Mouse (Mus musculus) MEL (cell line): ENCODE measurements around the gene Zfp318.

Experiments used
- BHLHE40 ChIP-seq: IDR thresholded peaks from 2 replicates; pipeline ENCODE4 v1.6.1; 2012; ENCODE audit warnings: low read depth, mild to moderate bottlenecking, inconsistent platforms, low read length, improper control_type of control experiment, borderline replicate concordance
- CTCF ChIP-seq, 3 experiments: IDR thresholded peaks in 2 of 3; conservative IDR thresholded peaks in 1 of 3; 2 replicates each; pipeline ENCODE4 v1.5.1; 2011 to 2012; ENCODE audit warnings: low read length in 3 of 3, low read depth in 2 of 3, mild to moderate bottlenecking in 2 of 3, improper control_type of control experiment in 1 of 3, inconsistent platforms in 1 of 3, mixed read lengths in 1 of 3, moderate library complexity in 1 of 3; ENCODE audit not compliant: control insufficient read depth in 1 of 3, insufficient read depth in 1 of 3, poor library complexity in 1 of 3, severe bottlenecking in 1 of 3
- EP300 ChIP-seq, 2 experiments: IDR thresholded peaks; 2 replicates each; pipeline ENCODE4 v1.6.1; 2011; ENCODE audit warnings: improper control_type of control experiment in 2 of 2, low read length in 2 of 2, low read depth in 1 of 2, mild to moderate bottlenecking in 1 of 2
- GATA1 ChIP-seq: IDR thresholded peaks from 2 replicates; pipeline ENCODE4 v1.6.1; 2011; ENCODE audit warnings: low read depth, low read length, improper control_type of control experiment
- MAX ChIP-seq: IDR thresholded peaks from 2 replicates; pipeline ENCODE4 v1.6.1; 2011; ENCODE audit warnings: low read length, improper control_type of control experiment
- MEF2A ChIP-seq: IDR thresholded peaks from 2 replicates; pipeline ENCODE4 v1.6.1; 2014; ENCODE audit warnings: low read depth, mild to moderate bottlenecking, inconsistent platforms, low read length, improper control_type of control experiment; ENCODE audit not compliant: poor library complexity, insufficient replicate concordance, severe bottlenecking; ENCODE audit errors: extremely low read depth
- MYB ChIP-seq: IDR thresholded peaks from 2 replicates; pipeline ENCODE4 v1.6.1; 2011; ENCODE audit warnings: mild to moderate bottlenecking, low read depth, low read length, improper control_type of control experiment
- NELFE ChIP-seq: IDR thresholded peaks from 2 replicates; pipeline ENCODE4 v1.6.1; 2011; ENCODE audit warnings: low read depth, low read length, improper control_type of control experiment
- POLR2A ChIP-seq, 2 experiments: IDR thresholded peaks; 2 replicates each; pipeline ENCODE4 v1.6.1; 2011 to 2012; ENCODE audit warnings: low read length in 2 of 2, mild to moderate bottlenecking in 2 of 2, control low read depth in 1 of 2, improper control_type of control experiment in 1 of 2, low read depth in 1 of 2, moderate library complexity in 1 of 2; ENCODE audit not compliant: control insufficient read depth in 1 of 2, insufficient read depth in 1 of 2, poor library complexity in 1 of 2
- POLR2AphosphoS2 ChIP-seq: IDR thresholded peaks from 2 replicates; pipeline ENCODE4 v1.6.1; 2011; ENCODE audit warnings: low read length, improper control_type of control experiment
- RCOR1 ChIP-seq: IDR thresholded peaks from 2 replicates; pipeline ENCODE4 v1.6.1; 2012; ENCODE audit warnings: low read depth, mild to moderate bottlenecking, inconsistent platforms, low read length, improper control_type of control experiment
- TAL1 ChIP-seq: IDR thresholded peaks from 2 replicates; pipeline ENCODE4 v1.6.1; 2012; ENCODE audit warnings: mild to moderate bottlenecking, inconsistent platforms, low read length, moderate library complexity, mixed read lengths

GRCm38 (mm10) chr17:46428761-46429414, 45.4 kb downstream of the Zfp318 start, which contains the start of gene Crip3:
- TF ChIP-seq POLR2A (IDR thresholded peaks at IDR 0.05; ENCODE audit: control insufficient read depth in 1 of 2, insufficient read depth in 1 of 2, low read depth in 1 of 2, low read length in 2 of 2, poor library complexity in 1 of 2) (no peak), POLR2AphosphoS2 (no peak), CTCF (IDR thresholded peaks at IDR 0.05 in 2 of 3, conservative IDR thresholded peaks at IDR 0.05 in 1 of 3; ENCODE audit: control insufficient read depth in 1 of 3, insufficient read depth in 1 of 3, low read depth in 2 of 3, low read length in 3 of 3, poor library complexity in 1 of 3, severe bottlenecking in 1 of 3) (no peak), EP300 (IDR thresholded peaks at IDR 0.05; ENCODE audit: low read depth in 1 of 2, low read length in 2 of 2) (no peak), GATA1 (no peak), RCOR1 (no peak), MYB (no peak), MAX (no peak), BHLHE40 (no peak), MEF2A (no peak), NELFE (no peak), TAL1 (no peak)
